Mouse (Mus musculus): ENCODE results near the gene Zbtb24. TPM values are rescaled to one million over a fixed set of nuclear protein-coding genes. Genes with fewer than 3 reads are reported as not detected.

The Zbtb24 gene
- total RNA-seq, 2 experiments from 2014 or later, result 17.9 to 22.7 TPM

GRCm38 (mm10) chr10:41473782-41474468 is 23.7 kb downstream of the Zbtb24 start:
- no peak overlapping the region for H3K27ac ChIP-seq
- no peak overlapping the region for H3K4me3 ChIP-seq
- no peak for TF ChIP-seq CTCF (conservative IDR thresholded peaks at IDR 0.05)
- DNase-seq (ENCODE audit: low spot score in 2 of 2), result no peak

- Histone ChIP-seq H3K4me3 (no peak overlapping the region), H3K27ac (peak overlapping the region; percentile 46; the same call in 1 of the 2 replicates)
- DNase-seq (ENCODE audit: low spot score in 2 of 2), result no peak
- TF ChIP-seq CTCF (conservative IDR thresholded peaks at IDR 0.05), result no peak
Measured at GRCm38 (mm10) chr10:41474981-41475391, 24.8 kb downstream of the Zbtb24 start.

- peak within 1 kb of the TSS; percentile 81 for H3K27ac ChIP-seq
- DNase-seq (ENCODE audit: low spot score in 2 of 2), result peak in 1 of 2 experiments; percentile 28
- peak within 1 kb of the TSS; percentile 62 for H3K4me3 ChIP-seq
- TF ChIP-seq CTCF (conservative IDR thresholded peaks at IDR 0.05), result no peak; the same call in 1 of the 2 replicates
Measured at GRCm38 (mm10) chr10:41476171-41477017, 26.2 kb downstream of the Zbtb24 start, which contains the start of gene Mical1. Gene Mical1 (plus strand): TSS chr10:41476314.

GRCm38 (mm10) chr10:41477018-41477277 is 26.8 kb downstream of the Zbtb24 start:
- peak overlapping the region; percentile 81 for H3K27ac ChIP-seq
- DNase-seq (ENCODE audit: low spot score in 2 of 2), result no peak
- peak overlapping the region; percentile 62 for H3K4me3 ChIP-seq
- no peak for TF ChIP-seq CTCF (conservative IDR thresholded peaks at IDR 0.05)

GRCm38 (mm10) chr10:41477278-41478181 is 27.3 kb downstream of the Zbtb24 start:
- DNase-seq (ENCODE audit: low spot score in 2 of 2), result peak; percentile 23 to 60
- TF ChIP-seq CTCF (conservative IDR thresholded peaks at IDR 0.05), result no peak
- Histone ChIP-seq H3K27ac (peak overlapping the region; percentile 81), H3K4me3 (peak overlapping the region; percentile 62)

GRCm38 (mm10) chr10:41479961-41480360 is 29.8 kb downstream of the Zbtb24 start:
- no peak for DNase-seq (ENCODE audit: low spot score in 2 of 2)
- Histone ChIP-seq H3K4me3 (no peak overlapping the region), H3K27ac (no peak overlapping the region)
- TF ChIP-seq CTCF (conservative IDR thresholded peaks at IDR 0.05), result no peak

GRCm38 (mm10) chr10:41480938-41481880 is 31.0 kb downstream of the Zbtb24 start:
- no peak for DNase-seq (ENCODE audit: low spot score in 2 of 2)
- Histone ChIP-seq H3K4me3 (no peak overlapping the region), H3K27ac (no peak overlapping the region)
- TF ChIP-seq CTCF (conservative IDR thresholded peaks at IDR 0.05), result no peak

- Histone ChIP-seq H3K27ac (no peak overlapping the region), H3K4me3 (no peak overlapping the region)
- TF ChIP-seq CTCF (conservative IDR thresholded peaks at IDR 0.05), result no peak
- DNase-seq (ENCODE audit: low spot score in 2 of 2), result no peak
Measured at GRCm38 (mm10) chr10:41482446-41482845, 32.3 kb downstream of the Zbtb24 start.

GRCm38 (mm10) chr10:41485778-41486177 is 35.6 kb downstream of the Zbtb24 start:
- Histone ChIP-seq H3K27ac (no peak overlapping the region), H3K4me3 (no peak overlapping the region)
- DNase-seq (ENCODE audit: low spot score in 2 of 2), result no peak
- TF ChIP-seq CTCF (conservative IDR thresholded peaks at IDR 0.05), result no peak

GRCm38 (mm10) chr10:41486506-41487170 is 36.5 kb downstream of the Zbtb24 start:
- DNase-seq (ENCODE audit: low spot score in 2 of 2), result no peak
- Histone ChIP-seq H3K4me3 (no peak overlapping the region), H3K27ac (no peak overlapping the region)
- TF ChIP-seq CTCF (conservative IDR thresholded peaks at IDR 0.05), result no peak

- no peak overlapping the region for H3K27ac ChIP-seq
- peak overlapping the region; percentile 95 for H3K4me3 ChIP-seq
- TF ChIP-seq CTCF (conservative IDR thresholded peaks at IDR 0.05), result no peak
- no peak for DNase-seq (ENCODE audit: low spot score in 2 of 2)
Measured at GRCm38 (mm10) chr10:41488877-41489276, 38.7 kb downstream of the Zbtb24 start.

All from layer of hippocampus, adult 2 months (tissue).